Mouse (Mus musculus) spleen, adult 2 months (tissue): ENCODE measurements around the gene Klk1b5. TPM values are rescaled to one million over a fixed set of nuclear protein-coding genes. Genes with fewer than 3 reads are reported as not detected.
"Not testable (repeated sequence)": the region's sequence is repeated elsewhere in the genome, so short reads cannot be mapped to it uniquely, and the experiment has no call there.

Experiments used
- DNase-seq, 2 experiments: peaks; one replicate each; pipeline versions ENCODE4 v3.0.0 to v3.0.0-alpha.2; 2012 to 2021; ENCODE audit warnings: low spot score in 2 of 2, low read depth in 1 of 2
- H3K27ac ChIP-seq: fragments of 200-500 bp; 2 replicates; pipeline ENCODE4 v1.5.1; 2012; ENCODE audit warnings: low read length, inconsistent platforms; ENCODE audit not compliant: insufficient read depth
- H3K27me3 ChIP-seq: fragments of 200-500 bp; 2 replicates; pipeline ENCODE4 v1.6.1; 2012; ENCODE audit warnings: mild to moderate bottlenecking, moderate library complexity, low read length, inconsistent platforms; ENCODE audit not compliant: control insufficient read depth, insufficient read depth
- H3K36me3 ChIP-seq: fragments of 200-500 bp; 2 replicates; pipeline ENCODE4 v1.6.1; 2012; ENCODE audit warnings: mild to moderate bottlenecking, low read length, inconsistent platforms; ENCODE audit not compliant: control insufficient read depth, insufficient read depth
- H3K4me1 ChIP-seq: fragments of 200-500 bp; 2 replicates; pipeline ENCODE4 v1.6.1; 2011; ENCODE audit warnings: inconsistent platforms; ENCODE audit not compliant: control insufficient read depth, insufficient read depth, insufficient read length
- H3K4me3 ChIP-seq: fragments of 200-500 bp; 2 replicates; pipeline ENCODE4 v1.5.1; 2011; ENCODE audit warnings: mild to moderate bottlenecking, inconsistent platforms; ENCODE audit not compliant: insufficient read depth, insufficient read length; ENCODE audit errors: extremely low read depth
- CTCF ChIP-seq: fragments of 200-500 bp; IDR thresholded peaks from 2 replicates; pipeline ENCODE4 v1.5.1; 2011; ENCODE audit warnings: mild to moderate bottlenecking, inconsistent platforms; ENCODE audit not compliant: insufficient read depth, insufficient read length, insufficient replicate concordance; ENCODE audit errors: extremely low read depth
- POLR2A ChIP-seq: fragments of 200-500 bp; IDR thresholded peaks from 2 replicates; pipeline ENCODE4 v1.6.1; 2011; ENCODE audit warnings: low read depth, low read length, inconsistent platforms
- WGBS: fragments of 180-500 bp; shearing (Covaris S2); methylation state at CpG from one replicate; pipeline ENCODE4 v1.1.7; 2018; 5-methylcytosine and 5-hydroxymethylcytosine counted together
- polyA plus RNA-seq: library from polyadenylated mRNA; depleted of rRNA; stranded (reverse); fragments of >200 nt; gene quantifications from 2 replicates; pipeline ENCODE4 v1.2.3, GENCODE M21; 2012

Klk1b5 gene
- polyA plus RNA-seq, 1 experiment = 8.7 TPM

GRCm38 (mm10) chr7:44246984-44247470 is 31.3 kb downstream of the Klk1b5 start:
- Histone ChIP-seq H3K27me3 (no peaks in the 10 kb centered on the region), H3K4me1 (peaks cover 8% of the 10 kb centered on the region; the same call in 1 of the 2 replicates), H3K36me3 (peaks cover 13% of the 10 kb centered on the region), H3K4me3 (peak overlapping the region; percentile 99), H3K27ac (peak overlapping the region; percentile 89)
- peak; percentile 37 to 47 for DNase-seq
- WGBS = 0% methylated on average over 23 of the region's 23 CpGs
- no peak for TF ChIP-seq CTCF
- no peak for TF ChIP-seq POLR2A

DNA sequence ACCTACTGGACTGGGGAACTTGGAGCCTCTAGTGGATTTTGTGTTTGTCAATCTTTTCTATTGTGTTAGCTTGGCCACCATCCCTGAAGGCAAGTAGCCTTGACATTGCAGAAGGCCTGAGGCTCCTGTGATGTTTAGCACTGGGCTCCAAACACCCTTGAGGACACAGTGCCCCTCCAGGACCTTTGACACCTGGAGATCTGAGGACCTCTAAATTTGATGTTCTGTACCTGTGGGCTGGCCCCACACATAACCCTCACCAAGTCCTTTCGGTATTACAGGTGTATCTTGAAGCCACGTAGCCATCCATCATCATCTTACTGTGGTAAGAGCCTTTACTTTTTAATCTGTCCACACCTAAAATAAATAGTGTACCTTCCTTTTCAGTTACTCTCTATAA is 32.2 kb downstream of the Klk1b5 start:
- H3K4me1 ChIP-seq = peaks cover 8% of the 10 kb centered on the region; the same call in 1 of the 2 replicates
- DNase-seq = no peak
- no peaks in the 10 kb centered on the region for H3K27me3 ChIP-seq
- peaks cover 22% of the 10 kb centered on the region for H3K36me3 ChIP-seq
- 81% methylated on average over 2 of the region's 2 CpGs for WGBS
- TF ChIP-seq CTCF (no peak), POLR2A (no peak)
- H3K27ac ChIP-seq = no peak overlapping the region
- no peak overlapping the region for H3K4me3 ChIP-seq

- no peak for DNase-seq
- H3K4me1 ChIP-seq = peaks cover 8% of the 10 kb centered on the region; the same call in 1 of the 2 replicates
- TF ChIP-seq POLR2A = no peak
- TF ChIP-seq CTCF = no peak
- no peaks in the 10 kb centered on the region for H3K27me3 ChIP-seq
- H3K36me3 ChIP-seq = peaks cover 22% of the 10 kb centered on the region
- H3K4me3 ChIP-seq = no peak overlapping the region
- 96% methylated on average over 4 of the region's 4 CpGs for WGBS
- no peak overlapping the region for H3K27ac ChIP-seq
These were observed 33.5 kb downstream of the Klk1b5 start for GRCm38 (mm10) chr7:44249248-44249647.

DNA sequence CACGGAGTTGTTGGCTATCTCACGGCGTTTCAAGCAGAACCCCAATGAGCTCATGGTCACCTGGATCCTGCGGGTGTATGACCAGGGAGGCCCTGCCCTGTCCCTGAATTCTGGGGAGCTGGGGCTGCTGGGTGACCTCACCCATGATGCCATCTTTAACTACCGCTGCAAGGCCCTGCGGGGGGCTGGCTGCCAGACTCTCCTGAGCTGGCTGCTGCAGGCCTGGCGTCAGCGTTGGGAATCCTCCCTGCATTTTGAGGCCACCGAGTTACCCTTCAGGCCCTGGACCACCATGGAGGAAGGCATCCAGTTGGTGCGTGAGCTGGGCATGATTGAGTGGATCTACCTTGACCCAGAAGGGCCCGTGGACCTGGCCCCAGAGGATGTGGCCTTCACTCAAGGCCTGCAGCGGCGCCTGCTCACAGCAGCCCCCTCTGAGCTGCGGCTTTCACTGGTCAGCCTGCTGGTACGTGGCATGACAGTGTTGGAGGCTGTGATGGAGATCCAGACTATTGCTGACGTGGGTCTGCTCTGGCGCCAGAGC is 35.1 kb downstream of the Klk1b5 start:
- not testable (repeated sequence) for DNase-seq, H3K4me1 ChIP-seq, H3K27ac ChIP-seq, H3K27me3 ChIP-seq, H3K4me3 ChIP-seq
- H3K36me3 ChIP-seq = peaks cover 22% of the 10 kb centered on the region
- WGBS = 93% methylated on average over 17 of the region's 17 CpGs

DNA sequence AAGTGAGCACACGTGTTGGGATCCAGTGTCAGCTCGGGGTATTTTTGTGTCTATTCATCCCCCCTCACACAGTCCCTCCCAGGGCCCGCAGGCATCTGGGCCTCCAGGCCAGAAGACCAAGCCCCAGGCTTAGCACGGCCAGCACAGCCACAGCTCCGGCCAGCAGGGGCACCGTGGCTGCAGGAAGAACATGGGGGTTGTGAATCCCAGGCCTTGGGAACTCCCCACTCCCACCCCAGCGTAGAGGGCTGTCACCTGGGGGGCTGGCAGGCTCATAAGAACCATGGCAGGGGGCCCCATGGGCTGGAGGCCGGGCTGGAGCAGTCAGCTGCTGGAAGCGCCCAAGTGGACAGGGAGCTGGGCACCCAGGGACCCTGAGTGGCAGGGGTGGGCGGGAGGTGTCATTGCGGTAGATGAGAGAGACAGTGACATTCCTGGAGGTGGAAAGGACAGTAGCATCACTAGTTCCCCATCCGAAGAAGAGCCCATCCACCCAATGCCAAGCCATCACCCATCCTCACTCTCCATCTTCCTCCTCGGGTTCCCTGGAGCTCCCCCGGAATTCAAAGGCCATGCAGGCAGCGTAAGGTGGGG is 37.4 kb downstream of the Klk1b5 start:
- no peak for DNase-seq
- no peak overlapping the region for H3K4me3 ChIP-seq
- 85% methylated on average over 15 of the region's 15 CpGs for WGBS
- H3K4me1 ChIP-seq = no peaks in the 10 kb centered on the region
- peaks cover 22% of the 10 kb centered on the region for H3K36me3 ChIP-seq
- no peaks in the 10 kb centered on the region for H3K27me3 ChIP-seq
- no peak for TF ChIP-seq CTCF
- no peak for TF ChIP-seq POLR2A
- H3K27ac ChIP-seq = no peak overlapping the region

- H3K36me3 ChIP-seq = peaks cover 16% of the 10 kb centered on the region
- WGBS = 74% methylated on average over 6 of the region's 6 CpGs
- DNase-seq = no peak
- no peak overlapping the region for H3K4me3 ChIP-seq
- H3K27ac ChIP-seq = no peak overlapping the region
- H3K27me3 ChIP-seq = no peaks in the 10 kb centered on the region
- TF ChIP-seq CTCF = no peak
- no peak for TF ChIP-seq POLR2A
- H3K4me1 ChIP-seq = no peaks in the 10 kb centered on the region
These were observed 39.2 kb downstream of the Klk1b5 start for GRCm38 (mm10) chr7:44254930-44255329.

- DNase-seq = no peak
- no peaks in the 10 kb centered on the region for H3K4me1 ChIP-seq
- WGBS = 78% methylated on average over 4 of the region's 4 CpGs
- peaks cover 7% of the 10 kb centered on the region for H3K36me3 ChIP-seq
- TF ChIP-seq CTCF = no peak
- TF ChIP-seq POLR2A = no peak
- H3K4me3 ChIP-seq = no peak within 1 kb of the TSS
- H3K27me3 ChIP-seq = no peaks in the 10 kb centered on the region
- H3K27ac ChIP-seq = no peak within 1 kb of the TSS
These were observed 41.5 kb downstream of the Klk1b5 start, which contains the start of gene Acp4 for GRCm38 (mm10) chr7:44257278-44257677. Gene Acp4, minus strand, starts transcription at chr7:44257378.
